8 mouse cellular contexts compared by ENCODE assay signal in the genomic region with DNA sequence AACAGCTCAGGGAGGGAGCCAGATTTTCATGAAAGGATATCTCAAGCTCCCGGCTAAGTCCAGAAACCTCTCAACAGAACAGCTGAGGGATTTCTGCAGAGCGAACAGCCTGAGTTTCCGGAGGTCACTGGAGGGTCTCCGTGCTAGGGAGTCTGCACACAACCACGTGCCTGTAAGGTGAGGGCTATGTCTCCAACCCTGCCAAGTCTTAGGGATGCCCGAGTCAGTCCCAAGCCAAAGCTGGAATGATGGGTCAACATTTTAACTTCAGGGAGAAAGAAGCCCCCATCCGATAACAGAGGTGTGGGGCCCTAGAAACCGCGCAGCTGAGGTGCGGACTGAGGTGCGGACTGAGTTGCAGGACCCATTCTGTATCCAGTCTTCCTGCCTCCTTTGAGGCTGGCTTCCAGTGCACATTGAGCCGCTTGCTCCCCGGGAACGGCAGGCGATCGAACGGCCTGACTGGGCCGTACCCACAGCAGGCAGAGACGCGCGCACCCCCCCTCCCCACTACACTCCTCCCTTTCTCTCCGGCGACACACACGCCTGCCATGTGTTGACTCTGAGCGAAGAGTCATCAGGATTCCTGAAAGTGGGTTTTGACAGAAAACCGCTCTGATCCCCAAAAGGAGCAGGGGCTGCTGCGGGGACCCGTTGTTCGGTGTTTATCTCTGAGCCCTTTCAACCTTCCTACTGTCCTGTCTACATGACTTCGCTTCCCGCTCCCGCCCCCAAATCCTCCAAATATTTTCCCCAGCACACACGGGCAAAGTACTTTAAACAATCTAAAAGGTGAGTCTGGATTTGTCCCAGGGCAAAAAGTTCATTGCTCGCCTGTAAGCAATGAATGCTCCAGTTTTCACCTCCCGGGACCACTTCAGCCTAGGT. TPM values are rescaled to one million over a fixed set of nuclear protein-coding genes. Genes with fewer than 3 reads are reported as not detected.
DNase-seq lines count a peak whose midpoint lies in the region; ATAC-seq and TF ChIP-seq lines count a peak whose summit lies in the region.

No protein-coding gene starts in this region.

- DNase-seq in cerebellum, adult 18-20 months = peak; percentile 12 to 14
- no peak for DNase-seq in cerebellum, adult 9-11 months
- no peak for DNase-seq in liver, embryonic 14.5 days (ENCODE audit: low read depth in 3 of 3, low spot score in 3 of 3)
- peak; percentile 18 for DNase-seq in retina, postnatal 1 day
- no peak for DNase-seq in adipocyte (ENCODE audit: low spot score)

- ATAC-seq in embryonic facial prominence, embryonic 13.5 days (ENCODE audit: insufficient number of reproducible peaks, insufficient read depth, low FRiP score, low TSS enrichment, low read depth) = no peak
- no peak for ATAC-seq in hindbrain, embryonic 15.5 days (ENCODE audit: low FRiP score, low read depth)
- ATAC-seq in liver, embryonic 14.5 days (ENCODE audit: insufficient read depth) = no peak

- TF ChIP-seq EP300 in liver, embryonic 14.5 days (IDR thresholded peaks at IDR 0.05; ENCODE audit: low read depth) = no peak

- H3K4me1 ChIP-seq in E14TG2a.4 (replicated peaks; ENCODE audit: low read depth, low read length) = peaks cover 23% of the 10 kb centered on the region
- H3K4me1 ChIP-seq in embryonic facial prominence, embryonic 13.5 days = peaks cover 9% of the 10 kb centered on the region; the same call in 1 of the 2 replicates
- peaks cover 6% of the 10 kb centered on the region; the same call in 1 of the 2 replicates for H3K4me1 ChIP-seq in hindbrain, embryonic 15.5 days (replicated peaks)
- H3K4me1 ChIP-seq in liver, embryonic 14.5 days (replicated peaks; ENCODE audit: control insufficient read depth in 2 of 2, insufficient read depth in 2 of 2, low read length in 1 of 2) = no peaks in the 10 kb centered on the region

- H3K4me2 ChIP-seq in embryonic facial prominence, embryonic 13.5 days = peak overlapping the region; percentile 73
- peak overlapping the region; percentile 78 for H3K4me2 ChIP-seq in hindbrain, embryonic 15.5 days
- H3K4me2 ChIP-seq in liver, embryonic 14.5 days (ENCODE audit: low read depth) = peak overlapping the region; percentile 47

- H3K27ac ChIP-seq in embryonic facial prominence, embryonic 13.5 days = no peak overlapping the region; the same call in 1 of the 2 replicates
- peak overlapping the region; percentile 76; the same call in 1 of the 2 replicates for H3K27ac ChIP-seq in hindbrain, embryonic 15.5 days (replicated peaks)
- H3K27ac ChIP-seq in liver, embryonic 14.5 days = no peak overlapping the region

- peak overlapping the region; percentile 73 for H3K9ac ChIP-seq in embryonic facial prominence, embryonic 13.5 days
- peak overlapping the region; percentile 64 for H3K9ac ChIP-seq in hindbrain, embryonic 15.5 days
- H3K9ac ChIP-seq in liver, embryonic 14.5 days (replicated peaks) = no peak overlapping the region

- TF ChIP-seq CTCF in E14TG2a.4 (conservative IDR thresholded peaks at IDR 0.05; ENCODE audit: low read length) = no peak
- no peak for TF ChIP-seq CTCF in liver, embryonic 14.5 days (IDR thresholded peaks at IDR 0.05; ENCODE audit: low read depth)

- no peaks in the 10 kb centered on the region for H3K36me3 ChIP-seq in E14TG2a.4 (ENCODE audit: insufficient read depth, low read length)
- H3K36me3 ChIP-seq in embryonic facial prominence, embryonic 13.5 days = no peaks in the 10 kb centered on the region
- H3K36me3 ChIP-seq in hindbrain, embryonic 15.5 days = no peaks in the 10 kb centered on the region
- H3K36me3 ChIP-seq in liver, embryonic 14.5 days (replicated peaks; ENCODE audit: control insufficient read depth, insufficient read depth, low read depth) = no peaks in the 10 kb centered on the region

- WGBS in embryonic facial prominence, embryonic 13.5 days = 32% methylated on average over 35 of the region's 35 CpGs
- WGBS in hindbrain, embryonic 15.5 days = 27% methylated on average over 34 of the region's 35 CpGs
- WGBS in liver, embryonic 14.5 days (ENCODE audit: insufficient replicate concordance) = 22% methylated on average over 35 of the region's 35 CpGs

- peak overlapping the region; percentile 68 for H3K4me3 ChIP-seq in E14TG2a.4 (replicated peaks; ENCODE audit: low read length)
- H3K4me3 ChIP-seq in embryonic facial prominence, embryonic 13.5 days = peak overlapping the region; percentile 54
- peak overlapping the region; percentile 60 for H3K4me3 ChIP-seq in hindbrain, embryonic 15.5 days
- H3K4me3 ChIP-seq in liver, embryonic 14.5 days (ENCODE audit: insufficient read depth in 1 of 2, low read depth in 2 of 2, low read length in 2 of 2) = peak overlapping the region; percentile 47

- no peaks in the 10 kb centered on the region for H3K9me3 ChIP-seq in E14TG2a.4 (ENCODE audit: low read length)
- no peaks in the 10 kb centered on the region for H3K9me3 ChIP-seq in embryonic facial prominence, embryonic 13.5 days
- no peaks in the 10 kb centered on the region for H3K9me3 ChIP-seq in hindbrain, embryonic 15.5 days
- no peaks in the 10 kb centered on the region for H3K9me3 ChIP-seq in liver, embryonic 14.5 days (ENCODE audit: control insufficient read depth, low read length)

- H3K27me3 ChIP-seq in E14TG2a.4 (ENCODE audit: insufficient read depth, low read length) = peaks cover 67% of the 10 kb centered on the region
- peaks cover 71% of the 10 kb centered on the region for H3K27me3 ChIP-seq in embryonic facial prominence, embryonic 13.5 days
- H3K27me3 ChIP-seq in hindbrain, embryonic 15.5 days = peaks cover 62% of the 10 kb centered on the region
- peaks cover 12% of the 10 kb centered on the region for H3K27me3 ChIP-seq in liver, embryonic 14.5 days (ENCODE audit: control insufficient read depth, insufficient read depth, low read length)

RNA-seq across cellular contexts. Expression of gene Slc16a2, which starts 1.2 kb away (rescaled TPM):
- polyA plus RNA-seq in embryonic facial prominence, embryonic 13.5 days (2015; fragmentation: Nextera tagmentation; extraction: Ambion mirVana) = 14.8 and 16.5 TPM in 2 replicates
- 25.1 and 32.9 TPM in 2 replicates for polyA plus RNA-seq in hindbrain, embryonic 15.5 days (2015; fragmentation: Nextera tagmentation; extraction: Ambion mirVana)
- polyA plus RNA-seq in liver, embryonic 14.5 days (2012; rRNA removed) = 4.2 and 5.2 TPM in 2 replicates
- polyA plus RNA-seq in liver, embryonic 14.5 days (2014; fragmentation: Nextera tagmentation; extraction: Ambion mirVana) = 7.5 and 8.2 TPM in 2 replicates

Comparison
In these comparisons a context has a peak if more than half of its experiments do, and no peak if none do; other contexts are left out.
1. DNase-seq: peak in cerebellum, adult 18-20 months (2 of 2) and retina, postnatal 1 day (single experiment); none in cerebellum, adult 9-11 months (single experiment), liver, embryonic 14.5 days (0 of 3) and adipocyte (single experiment).
2. Peak in every context shown above with its lines, with median percentiles within 50 percentile points of each other: H3K4me3 ChIP-seq and H3K4me2 ChIP-seq.